Mouse (Mus musculus): Measurements from ENCODE around the gene D930048N14Rik.
"Not testable (repeated sequence)": the region's sequence is repeated elsewhere in the genome, so short reads cannot be mapped to it uniquely, and the experiment has no call there.

Gene D930048N14Rik

GRCm38 (mm10) chr11:51629651-51630314, 21.0 kb upstream of the D930048N14Rik start:
- no peak for DNase-seq

- DNase-seq = no peak
These were observed 18.5 kb upstream of the D930048N14Rik start for GRCm38 (mm10) chr11:51632130-51632753.

- not testable (repeated sequence) for DNase-seq
These were observed 17.6 kb upstream of the D930048N14Rik start for GRCm38 (mm10) chr11:51633200-51633599.

- no peak for DNase-seq
These were observed 17.0 kb upstream of the D930048N14Rik start for GRCm38 (mm10) chr11:51633721-51634120.

GRCm38 (mm10) chr11:51635127-51635524, 15.6 kb upstream of the D930048N14Rik start:
- DNase-seq = no peak

GRCm38 (mm10) chr11:51635525-51636322, 15.0 kb upstream of the D930048N14Rik start, which contains the start of gene Rmnd5b:
Gene Rmnd5b (minus strand): TSS chr11:51635896.
- peak; percentile 93 to 94 for DNase-seq

GRCm38 (mm10) chr11:51636323-51636684, 14.4 kb upstream of the D930048N14Rik start:
- peak; percentile 61 to 71 for DNase-seq

GRCm38 (mm10) chr11:51637971-51638414, 12.8 kb upstream of the D930048N14Rik start:
- peak in 1 of 2 experiments; percentile 29 for DNase-seq

GRCm38 (mm10) chr11:51638497-51638896, 12.3 kb upstream of the D930048N14Rik start:
- DNase-seq = no peak

GRCm38 (mm10) chr11:51640748-51641147, 10.0 kb upstream of the D930048N14Rik start:
- DNase-seq = peak in 1 of 2 experiments; percentile 37

- DNase-seq = no peak
These were observed 7.6 kb upstream of the D930048N14Rik start for GRCm38 (mm10) chr11:51643202-51643601.

- peak; percentile 59 to 63 for DNase-seq
These were observed 7.0 kb upstream of the D930048N14Rik start for GRCm38 (mm10) chr11:51643761-51644160.

GRCm38 (mm10) chr11:51644217-51644616, 6.5 kb upstream of the D930048N14Rik start:
- peak in 1 of 2 experiments; percentile 21 for DNase-seq

- peak; percentile 72 to 78 for DNase-seq
These were observed 5.5 kb upstream of the D930048N14Rik start for GRCm38 (mm10) chr11:51645293-51645692.

- peak in 1 of 2 experiments; percentile 23 for DNase-seq
These were observed 4.5 kb upstream of the D930048N14Rik start for GRCm38 (mm10) chr11:51646245-51646644.

- peak in 1 of 2 experiments; percentile 5 for DNase-seq
These were observed 3.7 kb upstream of the D930048N14Rik start for GRCm38 (mm10) chr11:51646751-51647667.

GRCm38 (mm10) chr11:51648566-51648965, 2.2 kb upstream of the D930048N14Rik start:
- DNase-seq = peak in 1 of 2 experiments; percentile 18

GRCm38 (mm10) chr11:51649111-51649888, 1.5 kb upstream of the D930048N14Rik start:
- DNase-seq = peak in 1 of 2 experiments; percentile 26

GRCm38 (mm10) chr11:51649889-51650199, 910 bp upstream of the D930048N14Rik start:
- peak in 1 of 2 experiments; percentile 24 for DNase-seq

GRCm38 (mm10) chr11:51650261-51650660, 493 bp upstream of the D930048N14Rik start:
- DNase-seq = peak in 1 of 2 experiments; percentile 45

GRCm38 (mm10) chr11:51652889-51653418, 2.2 kb downstream of the D930048N14Rik start:
- DNase-seq = no peak

Measured in cerebellum, postnatal 14 days (tissue).